In genomic region chr3:94787122-94787780, GRCm38 (mm10) we compare ENCODE assay signal across 8 mouse cellular contexts. TPM values are rescaled to one million over a fixed set of nuclear protein-coding genes. Genes with fewer than 3 reads are reported as not detected.
A peak's percentile ranks its signal among the peaks of the same experiment; 100 is the strongest.
DNase-seq lines count a peak whose midpoint lies in the region; ATAC-seq and TF ChIP-seq lines count a peak whose summit lies in the region.

No protein-coding gene starts in this region.

- no peak overlapping the region for H3K27ac ChIP-seq in brown adipose tissue, adult 24 weeks (replicated peaks; ENCODE audit: low read depth, low read length)
- H3K27ac ChIP-seq in hindbrain, embryonic 11.5 days (ENCODE audit: low read depth, low read length): peak overlapping the region; percentile 51; the same call in 1 of the 2 replicates
- no peak overlapping the region for H3K27ac ChIP-seq in liver, embryonic 12.5 days
- peak overlapping the region; percentile 80 for H3K27ac ChIP-seq in neural tube, embryonic 14.5 days (ENCODE audit: low read depth, low read length)
- H3K27ac ChIP-seq in thymus, adult 2 months (ENCODE audit: control insufficient read depth, insufficient read depth, low read length): no peak overlapping the region

- H3K9me3 ChIP-seq in hindbrain, embryonic 11.5 days (ENCODE audit: control insufficient read depth, low read length): no peaks in the 10 kb centered on the region
- H3K9me3 ChIP-seq in liver, embryonic 12.5 days (replicated peaks): no peaks in the 10 kb centered on the region
- H3K9me3 ChIP-seq in neural tube, embryonic 14.5 days (ENCODE audit: control insufficient read depth, low read length): no peaks in the 10 kb centered on the region

- no peaks in the 10 kb centered on the region for H3K27me3 ChIP-seq in hindbrain, embryonic 11.5 days (ENCODE audit: control insufficient read depth, insufficient read depth, low read length)
- peaks cover 59% of the 10 kb centered on the region for H3K27me3 ChIP-seq in liver, embryonic 12.5 days (replicated peaks)
- no peaks in the 10 kb centered on the region for H3K27me3 ChIP-seq in neural tube, embryonic 14.5 days (ENCODE audit: control insufficient read depth, insufficient read depth, low read length)
- H3K27me3 ChIP-seq in thymus, adult 2 months (ENCODE audit: control insufficient read depth, insufficient read depth, low read length): no peaks in the 10 kb centered on the region; the same call in 1 of the 2 replicates

- peak; percentile 44 for DNase-seq in cerebellum, adult 11-12 months
- peak; percentile 38 for DNase-seq in hindbrain, embryonic 11.5 days (ENCODE audit: low spot score)
- no peak for DNase-seq in adrenal gland, postnatal 36 days
- DNase-seq in thymus, adult 2 months: no peak

- ATAC-seq in cerebellum, adult (ENCODE audit: insufficient number of reproducible peaks, low FRiP score, low TSS enrichment): no peak
- ATAC-seq in hindbrain, embryonic 11.5 days (ENCODE audit: low FRiP score): no peak
- no peak for ATAC-seq in liver, embryonic 12.5 days
- no peak; the same call in 1 of the 2 replicates for ATAC-seq in neural tube, embryonic 14.5 days (ENCODE audit: low read depth)

- H3K4me1 ChIP-seq in brown adipose tissue, adult 24 weeks (ENCODE audit: control insufficient read depth, insufficient read depth, insufficient read length, low read length): peaks cover 3% of the 10 kb centered on the region; the same call in 1 of the 2 replicates
- no peaks in the 10 kb centered on the region; the same call in 1 of the 2 replicates for H3K4me1 ChIP-seq in hindbrain, embryonic 11.5 days (replicated peaks; ENCODE audit: control insufficient read depth, insufficient read depth, low read length)
- peaks cover 12% of the 10 kb centered on the region for H3K4me1 ChIP-seq in liver, embryonic 12.5 days
- H3K4me1 ChIP-seq in neural tube, embryonic 14.5 days (ENCODE audit: control insufficient read depth, insufficient read depth, low read length): peaks cover 3% of the 10 kb centered on the region; the same call in 1 of the 2 replicates
- H3K4me1 ChIP-seq in thymus, adult 2 months (replicated peaks; ENCODE audit: control insufficient read depth, insufficient read depth, low read length): peaks cover 6% of the 10 kb centered on the region

- no peaks in the 10 kb centered on the region for H3K36me3 ChIP-seq in hindbrain, embryonic 11.5 days (ENCODE audit: control insufficient read depth, insufficient read depth, low read length)
- no peaks in the 10 kb centered on the region for H3K36me3 ChIP-seq in liver, embryonic 12.5 days
- no peaks in the 10 kb centered on the region for H3K36me3 ChIP-seq in neural tube, embryonic 14.5 days (ENCODE audit: control insufficient read depth, insufficient read depth, low read length)
- no peaks in the 10 kb centered on the region for H3K36me3 ChIP-seq in thymus, adult 2 months (ENCODE audit: control insufficient read depth, insufficient read depth, low read length)

- WGBS in hindbrain, embryonic 11.5 days: 3% methylated on average over 10 of the region's 11 CpGs
- 6% methylated on average over 10 of the region's 11 CpGs for WGBS in liver, embryonic 12.5 days (ENCODE audit: insufficient replicate concordance)
- WGBS in neural tube, embryonic 14.5 days: 3% methylated on average over 10 of the region's 11 CpGs
- 20% methylated on average over 11 of the region's 11 CpGs for WGBS in thymus, adult 2 months

- H3K9ac ChIP-seq in hindbrain, embryonic 11.5 days (ENCODE audit: low read depth, low read length): peak overlapping the region; percentile 55
- H3K9ac ChIP-seq in liver, embryonic 12.5 days: no peak overlapping the region
- H3K9ac ChIP-seq in neural tube, embryonic 14.5 days (replicated peaks; ENCODE audit: low read depth, low read length): peak overlapping the region; percentile 74

- no peak for TF ChIP-seq CTCF in thymus, adult 2 months (IDR thresholded peaks at IDR 0.05; ENCODE audit: borderline replicate concordance, control insufficient read depth, extremely low read depth, insufficient read depth, low read length, poor library complexity)

- H3K4me2 ChIP-seq in hindbrain, embryonic 11.5 days (replicated peaks; ENCODE audit: low read depth, low read length): peak overlapping the region; percentile 77
- peak overlapping the region; percentile 89 for H3K4me2 ChIP-seq in liver, embryonic 12.5 days
- H3K4me2 ChIP-seq in neural tube, embryonic 14.5 days (ENCODE audit: low read depth, low read length): peak overlapping the region; percentile 68

- TF ChIP-seq POLR2A in thymus, adult 2 months (IDR thresholded peaks at IDR 0.05; ENCODE audit: control insufficient read depth, extremely low read depth, insufficient read depth, low read length, poor library complexity): no peak

- peak overlapping the region; percentile 47; the same call in 1 of the 2 replicates for H3K4me3 ChIP-seq in brown adipose tissue, adult 24 weeks (ENCODE audit: insufficient read depth, low read depth, low read length)
- H3K4me3 ChIP-seq in hindbrain, embryonic 11.5 days (ENCODE audit: low read depth, low read length): peak overlapping the region; percentile 45
- H3K4me3 ChIP-seq in liver, embryonic 12.5 days: peak overlapping the region; percentile 56
- H3K4me3 ChIP-seq in neural tube, embryonic 14.5 days (ENCODE audit: low read depth, low read length): peak overlapping the region; percentile 47
- H3K4me3 ChIP-seq in thymus, adult 2 months (ENCODE audit: control insufficient read depth, insufficient read depth, low read length): no peak overlapping the region

RNA-seq across cellular contexts. Expression of gene Cgn, which starts 1.0 kb away (rescaled TPM):
- polyA plus RNA-seq in brown adipose tissue, adult 24 weeks (2012; ENCODE audit: insufficient read depth, insufficient read length, missing spikeins): not detected in 2 replicates
- polyA plus RNA-seq in hindbrain, embryonic 11.5 days (2014; fragmentation: Nextera tagmentation; extraction: Ambion mirVana): 2.7 and 3.5 TPM in 2 replicates
- polyA plus RNA-seq in liver, embryonic 12.5 days (2016; fragmentation: Nextera tagmentation; extraction: Ambion mirVana): 8.7 and 9.2 TPM in 2 replicates
- 8.9 and 11.6 TPM in 2 replicates for polyA plus RNA-seq in neural tube, embryonic 14.5 days (2014; fragmentation: Nextera tagmentation; extraction: Ambion mirVana)
- total RNA-seq in adrenal gland, postnatal 36 days (2021): 1 to 10 TPM in 1 of 2 experiments, under 1 TPM in 1; 0.79 to 1.4 TPM
- 1.0 and 1.5 TPM in 2 replicates for polyA plus RNA-seq in thymus, adult 2 months (2012; rRNA removed)

RNA-seq across cellular contexts. Expression of gene Pogz, which starts 50.1 kb away (rescaled TPM):
- 4.9 and 7.7 TPM in 2 replicates for polyA plus RNA-seq in brown adipose tissue, adult 24 weeks (2012; ENCODE audit: insufficient read depth, insufficient read length, missing spikeins)
- polyA plus RNA-seq in hindbrain, embryonic 11.5 days (2014; fragmentation: Nextera tagmentation; extraction: Ambion mirVana): 23.8 and 24.3 TPM in 2 replicates
- 5.2 and 5.3 TPM in 2 replicates for polyA plus RNA-seq in liver, embryonic 12.5 days (2016; fragmentation: Nextera tagmentation; extraction: Ambion mirVana)
- 26.6 and 30.7 TPM in 2 replicates for polyA plus RNA-seq in neural tube, embryonic 14.5 days (2014; fragmentation: Nextera tagmentation; extraction: Ambion mirVana)
- 10 to 100 TPM; 28.1 to 32.8 TPM for total RNA-seq in adrenal gland, postnatal 36 days (2021)
- 69.6 and 73.6 TPM in 2 replicates for polyA plus RNA-seq in thymus, adult 2 months (2012; rRNA removed)

Comparison
In these comparisons a context has a peak if more than half of its experiments do, and no peak if none do; other contexts are left out.
1. DNase-seq: peak in cerebellum, adult 11-12 months (single experiment) and hindbrain, embryonic 11.5 days (single experiment); none in adrenal gland, postnatal 36 days (0 of 2) and thymus, adult 2 months (single experiment).
2. H3K27ac ChIP-seq: peak in hindbrain, embryonic 11.5 days (single experiment) and neural tube, embryonic 14.5 days (single experiment); none in brown adipose tissue, adult 24 weeks (single experiment), liver, embryonic 12.5 days (single experiment) and thymus, adult 2 months (single experiment).
3. Peak in every context shown above with its lines, with median percentiles within 50 percentile points of each other: H3K4me2 ChIP-seq.